Mouse (Mus musculus) neutrophil, adult 5-6 weeks (primary cell): Measurements from ENCODE around the gene Atp1a3. TPM values are rescaled to one million over a fixed set of nuclear protein-coding genes. Genes with fewer than 3 reads are reported as not detected.

Experiments
- total RNA-seq: library from RNA; stranded (forward); fragments of 200-1000 nt; gene quantifications from 2 replicates; pipeline ENCODE4 v1.2.3, GENCODE M21; 2017

Atp1a3 gene
- total RNA-seq, 1 experiment from 2014 or later = 66.9 TPM

Other genes starting within 250 kb of the Atp1a3 start
- 40.7 and 50.3 TPM in 2 replicates for gene Cd177, start 245.6 kb downstream of the Atp1a3 start, total RNA-seq
- gene Ceacam10, start 228.8 kb downstream of the Atp1a3 start, total RNA-seq = 30.5 and 43.1 TPM in 2 replicates
- gene Gm9844, start 143.7 kb downstream of the Atp1a3 start, total RNA-seq = 5.2 and 7.1 TPM in 2 replicates
- gene Lypd4, start 136.0 kb downstream of the Atp1a3 start, total RNA-seq = not detected in 2 replicates
- not detected in 2 replicates for gene Dmrtc2, start 135.9 kb downstream of the Atp1a3 start, total RNA-seq
- gene Rps19, start 121.6 kb downstream of the Atp1a3 start, total RNA-seq = 834 and 844 TPM in 2 replicates
- gene Cd79a, start 108.6 kb downstream of the Atp1a3 start, total RNA-seq = 464 and 482 TPM in 2 replicates
- 473 and 474 TPM in 2 replicates for gene Arhgef1, start 103.0 kb downstream of the Atp1a3 start, total RNA-seq
- gene Gm4881, start 61.5 kb downstream of the Atp1a3 start, total RNA-seq = not detected in 2 replicates
- gene Rabac1, start 33.2 kb downstream of the Atp1a3 start, total RNA-seq = 201 and 229 TPM in 2 replicates
- 1.1 and 2.1 TPM in 2 replicates for gene Grik5, start 66.4 kb upstream of the Atp1a3 start, total RNA-seq
- 11.6 and 11.9 TPM in 2 replicates for gene Zfp574, start 66.6 kb upstream of the Atp1a3 start, total RNA-seq
- 47.4 and 53.1 TPM in 2 replicates for gene Pou2f2, start 173.8 kb upstream of the Atp1a3 start, total RNA-seq
- 85.2 and 92.0 TPM in 2 replicates for gene Dedd2, start 214.7 kb upstream of the Atp1a3 start, total RNA-seq
- gene Zfp526, start 215.5 kb upstream of the Atp1a3 start, total RNA-seq = 9.6 and 10.0 TPM in 2 replicates
- gene Gsk3a, start 231.9 kb upstream of the Atp1a3 start, total RNA-seq = 75.4 and 85.4 TPM in 2 replicates
- 6.4 and 9.7 TPM in 2 replicates for gene Erf, start 244.8 kb upstream of the Atp1a3 start, total RNA-seq